Mouse (Mus musculus) ES-E14 (cell line): Measurements from ENCODE around the gene Prkab2.

Source experiments
- CHD2 ChIP-seq: IDR thresholded peaks from 2 replicates; pipeline ENCODE4 v1.6.1; 2014; ENCODE audit warnings: mild to moderate bottlenecking, low read depth, low read length, inconsistent platforms
- HCFC1 ChIP-seq: IDR thresholded peaks from 2 replicates; pipeline ENCODE4 v1.6.1; 2012; ENCODE audit warnings: low read length, inconsistent platforms, borderline replicate concordance; ENCODE audit not compliant: insufficient read depth
- MAFK ChIP-seq: IDR thresholded peaks from 2 replicates; pipeline ENCODE4 v1.6.1; 2014; ENCODE audit warnings: mild to moderate bottlenecking, low read depth, low read length, inconsistent platforms; ENCODE audit not compliant: insufficient read depth
- ZC3H11A ChIP-seq: IDR thresholded peaks from 2 replicates; pipeline ENCODE4 v1.6.1; 2012; ENCODE audit warnings: low read depth, mild to moderate bottlenecking, inconsistent platforms, low read length, borderline replicate concordance
- ZNF384 ChIP-seq: IDR thresholded peaks from 2 replicates; pipeline ENCODE4 v1.6.1; 2012; ENCODE audit warnings: low read depth, low read length, inconsistent platforms

DNA sequence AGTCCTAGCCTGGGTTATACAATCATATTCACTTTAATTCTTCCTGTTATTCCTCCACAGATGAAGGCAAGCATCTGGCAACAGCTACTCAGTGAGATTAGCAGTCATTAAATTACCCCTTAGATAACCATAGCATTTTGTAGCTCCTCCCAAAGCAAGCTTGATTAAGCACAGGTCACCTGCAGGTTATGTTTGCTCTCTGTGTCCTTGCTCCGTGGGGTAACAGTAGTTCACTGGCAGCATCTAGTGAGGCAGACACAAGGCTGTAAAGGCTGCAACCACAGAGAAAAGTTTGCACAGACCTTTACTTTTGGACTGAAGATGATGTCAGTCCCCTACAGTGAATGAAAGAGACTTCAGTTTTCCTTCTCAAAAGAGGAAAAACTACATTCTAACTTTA lies 42.8 kb upstream of the Prkab2 start:
- TF ChIP-seq CHD2, result no peak
- TF ChIP-seq HCFC1, result no peak
- TF ChIP-seq ZNF384, result no peak
- no peak for TF ChIP-seq ZC3H11A
- TF ChIP-seq MAFK, result no peak
